Mouse (Mus musculus) myocyte (in vitro differentiated cells): ENCODE measurements around the gene Gnb4. TPM values are rescaled to one million over a fixed set of nuclear protein-coding genes. Genes with fewer than 3 reads are reported as not detected.

ENCODE experiments used
- H3K27me3 ChIP-seq: one replicate; pipeline ENCODE4 v1.6.1; 2011; ENCODE audit not compliant: control insufficient read depth, insufficient read depth, insufficient read length
- H3K36me3 ChIP-seq: one replicate; pipeline ENCODE4 v1.6.1; 2011; ENCODE audit not compliant: control insufficient read depth, insufficient read depth
- H3K4me2 ChIP-seq: one replicate; pipeline ENCODE4 v1.6.1; 2011; ENCODE audit warnings: low read depth, control low read depth
- H3K4me3 ChIP-seq: one replicate; pipeline ENCODE4 v1.5.1; 2011; ENCODE audit warnings: mild to moderate bottlenecking, control low read depth, moderate library complexity
- H3K79me2 ChIP-seq: one replicate; pipeline ENCODE4 v1.6.1; 2011; ENCODE audit not compliant: control insufficient read depth, insufficient read depth
- H3ac ChIP-seq: one replicate; pipeline ENCODE4 v1.6.1; 2011; ENCODE audit not compliant: control insufficient read depth, insufficient read length
- CEBPB ChIP-seq: IDR thresholded peaks from 2 replicates; pipeline ENCODE4 v1.6.1; 2011; ENCODE audit warnings: mild to moderate bottlenecking, moderate library complexity; ENCODE audit not compliant: poor library complexity, insufficient read depth, severe bottlenecking
- E2F4 ChIP-seq: IDR thresholded peaks from one replicate; pipeline ENCODE4 v1.6.1; 2011; ENCODE audit warnings: mild to moderate bottlenecking, control low read depth, moderate library complexity; ENCODE audit not compliant: insufficient read depth
- MAX ChIP-seq: IDR thresholded peaks from one replicate; pipeline ENCODE4 v1.6.1; 2011; ENCODE audit warnings: low read depth, mild to moderate bottlenecking, control low read depth
- MYOD1 ChIP-seq, 3 experiments: IDR thresholded peaks; one replicate each; pipeline ENCODE4 v1.6.1; 2011; ENCODE audit warnings: control low read depth in 2 of 3, low read depth in 2 of 3, mild to moderate bottlenecking in 2 of 3, moderate library complexity in 1 of 3; ENCODE audit not compliant: insufficient read length in 2 of 3, control insufficient read depth in 1 of 3
- MYOG ChIP-seq, 3 experiments: IDR thresholded peaks; one replicate each; pipeline ENCODE4 v1.6.1; 2011; ENCODE audit warnings: control low read depth in 2 of 3, low read depth in 2 of 3, mild to moderate bottlenecking in 2 of 3; ENCODE audit not compliant: insufficient read length in 2 of 3, control insufficient read depth in 1 of 3, insufficient read depth in 1 of 3
- POLR2A ChIP-seq: IDR thresholded peaks from one replicate; pipeline ENCODE4 v1.6.1; 2011; ENCODE audit warnings: low read depth, mild to moderate bottlenecking, control low read depth, moderate library complexity; ENCODE audit not compliant: insufficient read length
- POLR2AphosphoS2 ChIP-seq: IDR thresholded peaks from one replicate; pipeline ENCODE4 v1.6.1; 2011; ENCODE audit warnings: low read depth, control low read depth; ENCODE audit not compliant: insufficient read length
- REST ChIP-seq: IDR thresholded peaks from one replicate; pipeline ENCODE4 v1.6.1; 2011; ENCODE audit warnings: mild to moderate bottlenecking, control low read depth, moderate library complexity; ENCODE audit not compliant: insufficient read depth, insufficient read length
- SRF ChIP-seq: IDR thresholded peaks from one replicate; pipeline ENCODE4 v1.6.1; 2011; ENCODE audit warnings: low read depth; ENCODE audit not compliant: control insufficient read depth, insufficient read length
- TCF12 ChIP-seq: IDR thresholded peaks from one replicate; pipeline ENCODE4 v1.6.1; 2011; ENCODE audit warnings: mild to moderate bottlenecking, control low read depth; ENCODE audit not compliant: poor library complexity, insufficient read depth, severe bottlenecking
- TCF3 ChIP-seq: IDR thresholded peaks from one replicate; pipeline ENCODE4 v1.6.1; 2011; ENCODE audit warnings: low read depth, control low read depth; ENCODE audit not compliant: insufficient read length
- USF1 ChIP-seq: IDR thresholded peaks from one replicate; pipeline ENCODE4 v1.6.1; 2011; ENCODE audit warnings: low read depth, mild to moderate bottlenecking, control low read depth, moderate library complexity
- polyA plus RNA-seq: library from polyadenylated mRNA; unstranded; fragments of >200 nt; fragmentation: generic; extraction: Trizol; gene quantifications from one replicate; pipeline ENCODE4 v1.2.1, GENCODE M21; 2012; ENCODE audit warnings: missing spikeins

The Gnb4 gene
- polyA plus RNA-seq, 1 experiment, result 13.6 TPM

DNA sequence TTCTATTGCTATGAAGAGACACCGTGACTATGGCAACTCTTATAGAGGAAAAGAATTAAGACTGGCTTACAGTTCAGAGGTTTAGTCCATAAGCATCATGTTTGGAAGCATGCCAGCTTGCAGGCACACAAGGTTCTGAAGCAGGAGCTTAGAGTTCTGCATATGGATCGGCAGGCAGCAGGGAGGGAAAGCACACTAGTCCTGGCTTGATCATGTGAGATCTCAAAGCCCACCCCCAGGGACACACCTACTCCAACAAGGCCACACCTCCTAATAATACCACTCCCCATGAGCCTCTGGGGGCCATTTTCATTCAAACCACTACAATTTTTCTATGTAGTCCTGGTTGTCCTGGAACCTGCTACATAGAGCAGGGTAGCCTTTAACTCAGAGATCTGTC, 43.1 kb upstream of the Gnb4 start:
- TF ChIP-seq MYOD1 (IDR thresholded peaks at IDR 0.05; ENCODE audit: control insufficient read depth in 1 of 3, insufficient read length in 2 of 3, low read depth in 2 of 3) (no peak), MYOG (IDR thresholded peaks at IDR 0.05; ENCODE audit: control insufficient read depth in 1 of 3, insufficient read depth in 1 of 3, insufficient read length in 2 of 3, low read depth in 2 of 3) (no peak), CEBPB (no peak), POLR2A (no peak), POLR2AphosphoS2 (no peak), TCF12 (no peak), SRF (no peak), E2F4 (no peak), TCF3 (no peak), REST (no peak), MAX (no peak), USF1 (no peak)
- Histone ChIP-seq H3K27me3 (no peaks in the 10 kb centered on the region), H3ac (no peak overlapping the region), H3K79me2 (no peaks in the 10 kb centered on the region), H3K36me3 (no peaks in the 10 kb centered on the region), H3K4me2 (no peak overlapping the region), H3K4me3 (no peak overlapping the region)

DNA sequence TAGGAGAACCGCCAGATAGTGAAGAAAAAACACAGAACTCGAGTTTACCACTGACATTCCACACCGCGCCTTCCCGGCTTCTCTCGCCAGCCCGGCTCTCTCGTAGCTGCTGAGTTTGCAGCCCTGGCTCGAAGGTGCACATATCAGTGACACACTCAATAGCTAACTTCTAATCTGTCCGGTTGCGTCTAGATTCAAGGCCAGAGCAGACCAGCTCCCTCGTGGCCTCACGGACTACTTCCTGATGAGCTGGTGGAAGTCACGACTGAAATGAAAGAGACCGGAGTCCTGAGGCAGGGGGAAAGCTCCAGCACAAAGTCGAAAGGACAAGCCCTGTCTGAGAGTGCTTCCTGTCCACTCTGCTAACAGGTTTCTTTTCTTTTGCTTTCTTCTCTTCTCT, 42.4 kb upstream of the Gnb4 start:
- Histone ChIP-seq H3K4me3 (no peak overlapping the region), H3K4me2 (no peak overlapping the region), H3ac (no peak overlapping the region), H3K27me3 (no peaks in the 10 kb centered on the region), H3K79me2 (no peaks in the 10 kb centered on the region), H3K36me3 (no peaks in the 10 kb centered on the region)
- no peak for TF ChIP-seq POLR2AphosphoS2

DNA sequence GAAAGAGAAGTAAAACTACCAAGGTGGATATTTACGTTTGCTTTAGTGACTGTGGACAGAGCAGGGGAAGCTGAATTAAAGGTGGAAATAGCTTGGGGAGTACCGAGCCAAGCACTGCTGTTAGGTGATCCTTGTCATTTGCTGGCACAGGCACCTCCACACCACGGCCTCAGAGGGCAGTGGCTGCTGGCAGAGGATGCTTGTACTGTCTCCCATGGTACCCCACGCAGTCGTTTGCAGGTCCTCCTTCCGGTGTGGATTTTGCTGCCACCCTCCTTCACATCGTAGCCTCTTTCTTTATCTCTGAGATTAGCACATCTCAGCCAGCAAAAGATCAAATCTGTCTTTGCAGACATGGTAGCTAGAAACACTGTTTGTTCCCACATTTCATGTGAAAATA, 42.0 kb upstream of the Gnb4 start:
- Histone ChIP-seq H3K27me3 (no peaks in the 10 kb centered on the region), H3ac (no peak overlapping the region), H3K4me3 (no peak overlapping the region), H3K79me2 (no peaks in the 10 kb centered on the region), H3K4me2 (no peak overlapping the region), H3K36me3 (no peaks in the 10 kb centered on the region)
- no peak for TF ChIP-seq MYOG (IDR thresholded peaks at IDR 0.05; ENCODE audit: control insufficient read depth in 1 of 3, insufficient read depth in 1 of 3, insufficient read length in 2 of 3, low read depth in 2 of 3)

DNA sequence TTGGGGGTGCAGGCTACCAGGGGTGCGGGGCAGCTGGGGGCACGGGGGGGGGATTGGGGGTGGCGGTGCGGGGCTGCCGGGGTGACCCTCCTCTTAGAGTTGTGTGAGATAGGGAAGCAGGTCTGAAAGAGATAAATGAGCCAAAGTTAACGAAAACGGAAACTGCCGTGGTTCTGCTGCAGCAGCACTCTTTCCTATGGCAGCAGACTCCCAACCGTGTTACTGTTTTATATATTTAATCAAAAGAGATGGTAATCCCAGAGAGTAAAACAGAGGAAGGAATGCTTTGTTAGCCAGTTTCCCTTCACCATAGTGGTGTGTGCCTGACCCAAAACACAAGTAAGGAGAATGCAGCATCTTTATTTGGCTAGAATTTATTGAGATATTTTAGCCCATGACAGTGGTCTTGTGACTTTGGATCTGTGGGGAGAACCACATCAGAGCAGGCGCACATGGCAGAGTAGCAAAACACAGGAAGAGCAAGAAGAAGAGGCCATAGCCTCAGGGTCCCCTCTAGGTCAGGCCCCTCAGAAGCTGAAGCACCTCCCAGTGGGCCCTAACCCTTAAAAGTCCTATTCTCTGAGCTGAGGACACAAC, 40.1 kb upstream of the Gnb4 start:
- H3ac ChIP-seq, result no peak overlapping the region
- TF ChIP-seq POLR2A (no peak), TCF3 (no peak), POLR2AphosphoS2 (no peak), MAX (no peak), TCF12 (no peak), MYOD1 (IDR thresholded peaks at IDR 0.05; ENCODE audit: control insufficient read depth in 1 of 3, insufficient read length in 2 of 3, low read depth in 2 of 3) (no peak), USF1 (no peak), E2F4 (no peak), MYOG (IDR thresholded peaks at IDR 0.05; ENCODE audit: control insufficient read depth in 1 of 3, insufficient read depth in 1 of 3, insufficient read length in 2 of 3, low read depth in 2 of 3) (no peak), REST (no peak), CEBPB (no peak), SRF (no peak)
- no peaks in the 10 kb centered on the region for H3K27me3 ChIP-seq

DNA sequence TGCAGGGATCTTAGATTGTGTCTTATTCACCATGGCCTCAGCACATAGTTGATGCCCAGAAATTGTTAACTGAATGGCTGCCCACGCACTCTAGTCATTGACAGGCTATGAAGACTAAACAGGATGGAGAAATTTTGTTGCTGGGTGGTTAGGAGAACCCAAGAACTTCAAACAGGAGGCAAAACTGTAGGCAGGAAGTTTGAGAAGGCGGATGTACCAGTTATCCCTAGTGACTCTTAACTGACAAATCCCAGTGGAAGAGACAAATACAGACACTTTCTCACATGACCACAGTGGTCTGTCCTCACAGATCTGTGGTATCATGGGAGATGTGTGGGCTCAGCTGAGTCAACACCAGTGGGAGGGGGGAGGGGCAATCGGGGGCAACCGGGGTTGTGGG, 39.6 kb upstream of the Gnb4 start:
- no peaks in the 10 kb centered on the region for H3K36me3 ChIP-seq
- no peak overlapping the region for H3K4me3 ChIP-seq
- H3K4me2 ChIP-seq, result no peak overlapping the region
- H3K79me2 ChIP-seq, result no peaks in the 10 kb centered on the region
- no peaks in the 10 kb centered on the region for H3K27me3 ChIP-seq
- no peak overlapping the region for H3ac ChIP-seq
- TF ChIP-seq CEBPB (no peak), POLR2AphosphoS2 (no peak)

More for the DNA sequence above, 40.1 kb upstream of the Gnb4 start:
- no peak overlapping the region for H3K4me3 ChIP-seq
- no peaks in the 10 kb centered on the region for H3K36me3 ChIP-seq
- no peak overlapping the region for H3K4me2 ChIP-seq
- no peaks in the 10 kb centered on the region for H3K79me2 ChIP-seq

DNA sequence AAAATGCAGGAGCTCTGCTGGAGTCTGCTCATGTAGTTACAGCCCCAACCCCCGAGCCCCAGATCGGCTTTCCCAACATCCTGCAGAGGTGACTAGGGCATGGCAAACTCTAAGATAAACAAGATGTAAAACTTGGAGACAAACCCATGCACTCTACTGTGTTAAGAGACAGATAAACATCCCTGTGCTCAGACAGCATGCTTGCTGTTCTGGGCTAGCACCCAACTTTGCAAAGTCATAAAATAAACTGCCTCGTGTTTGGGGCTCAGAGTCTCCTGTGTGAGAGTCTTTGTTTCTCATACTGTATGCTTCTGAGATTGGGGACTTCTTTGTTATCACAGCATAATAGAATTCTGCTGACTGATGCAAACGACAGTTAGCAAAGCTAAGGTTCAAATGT, 36.4 kb upstream of the Gnb4 start:
- no peak overlapping the region for H3K4me2 ChIP-seq
- no peak overlapping the region for H3ac ChIP-seq
- no peak for TF ChIP-seq SRF
- no peaks in the 10 kb centered on the region for H3K36me3 ChIP-seq
- H3K4me3 ChIP-seq, result no peak overlapping the region
- peaks cover 5% of the 10 kb centered on the region for H3K27me3 ChIP-seq
- H3K79me2 ChIP-seq, result no peaks in the 10 kb centered on the region
